Mouse (Mus musculus): Measurements from ENCODE around the gene Popdc2. TPM values are rescaled to one million over a fixed set of nuclear protein-coding genes. Genes with fewer than 3 reads are reported as not detected.

Popdc2 gene
- polyA plus RNA-seq, 1 experiment from 2014 or later: 16.8 TPM

GRCm38 (mm10) chr16:38341396-38342324, 20.3 kb upstream of the Popdc2 start, which contains the start of gene Maats1:
Gene Maats1, minus strand, starts transcription at chr16:38342143.
- 10% methylated on average over 30 of the region's 30 CpGs for WGBS
- peak; percentile 85 for ATAC-seq (replicated peaks; ENCODE audit: low FRiP score, low TSS enrichment, low read depth)
- no peaks in the 10 kb centered on the region for H3K36me3 ChIP-seq (ENCODE audit: control insufficient read depth, insufficient read depth, low read length)

GRCm38 (mm10) chr16:38344941-38345725, 16.9 kb upstream of the Popdc2 start:
- Histone ChIP-seq H3K9me3 (ENCODE audit: control insufficient read depth, low read length) (no peaks in the 10 kb centered on the region), H3K27me3 (replicated peaks; ENCODE audit: control insufficient read depth, insufficient read depth, low read length) (no peaks in the 10 kb centered on the region), H3K9ac (ENCODE audit: low read length) (no peak overlapping the region), H3K36me3 (ENCODE audit: control insufficient read depth, insufficient read depth, low read length) (peaks cover 11% of the 10 kb centered on the region), H3K4me3 (ENCODE audit: low read depth, low read length) (no peak overlapping the region), H3K4me1 (replicated peaks; ENCODE audit: control insufficient read depth, insufficient read depth, low read length) (peaks cover 14% of the 10 kb centered on the region), H3K4me2 (ENCODE audit: low read length) (no peak overlapping the region), H3K27ac (ENCODE audit: low read depth) (no peak overlapping the region)
- WGBS: 75% methylated on average over 3 of the region's 3 CpGs
- ATAC-seq (replicated peaks; ENCODE audit: low FRiP score, low TSS enrichment, low read depth) (no peak), DNase-seq (ENCODE audit: low spot score) (no peak)

More at GRCm38 (mm10) chr16:38341396-38342324, 20.3 kb upstream of the Popdc2 start, which contains the start of gene Maats1:
- peak within 1 kb of the TSS; percentile 58 for H3K4me2 ChIP-seq (ENCODE audit: low read length)
- peak within 1 kb of the TSS; percentile 28 for H3K4me3 ChIP-seq (ENCODE audit: low read depth, low read length)
- DNase-seq (ENCODE audit: low spot score): peak; percentile 89
- H3K4me1 ChIP-seq (replicated peaks; ENCODE audit: control insufficient read depth, insufficient read depth, low read length): peaks cover 9% of the 10 kb centered on the region
- H3K27ac ChIP-seq (ENCODE audit: low read depth): no peak within 1 kb of the TSS
- H3K9ac ChIP-seq (ENCODE audit: low read length): peak within 1 kb of the TSS; percentile 40
- H3K9me3 ChIP-seq (ENCODE audit: control insufficient read depth, low read length): no peaks in the 10 kb centered on the region
- H3K27me3 ChIP-seq (replicated peaks; ENCODE audit: control insufficient read depth, insufficient read depth, low read length): no peaks in the 10 kb centered on the region

DNA sequence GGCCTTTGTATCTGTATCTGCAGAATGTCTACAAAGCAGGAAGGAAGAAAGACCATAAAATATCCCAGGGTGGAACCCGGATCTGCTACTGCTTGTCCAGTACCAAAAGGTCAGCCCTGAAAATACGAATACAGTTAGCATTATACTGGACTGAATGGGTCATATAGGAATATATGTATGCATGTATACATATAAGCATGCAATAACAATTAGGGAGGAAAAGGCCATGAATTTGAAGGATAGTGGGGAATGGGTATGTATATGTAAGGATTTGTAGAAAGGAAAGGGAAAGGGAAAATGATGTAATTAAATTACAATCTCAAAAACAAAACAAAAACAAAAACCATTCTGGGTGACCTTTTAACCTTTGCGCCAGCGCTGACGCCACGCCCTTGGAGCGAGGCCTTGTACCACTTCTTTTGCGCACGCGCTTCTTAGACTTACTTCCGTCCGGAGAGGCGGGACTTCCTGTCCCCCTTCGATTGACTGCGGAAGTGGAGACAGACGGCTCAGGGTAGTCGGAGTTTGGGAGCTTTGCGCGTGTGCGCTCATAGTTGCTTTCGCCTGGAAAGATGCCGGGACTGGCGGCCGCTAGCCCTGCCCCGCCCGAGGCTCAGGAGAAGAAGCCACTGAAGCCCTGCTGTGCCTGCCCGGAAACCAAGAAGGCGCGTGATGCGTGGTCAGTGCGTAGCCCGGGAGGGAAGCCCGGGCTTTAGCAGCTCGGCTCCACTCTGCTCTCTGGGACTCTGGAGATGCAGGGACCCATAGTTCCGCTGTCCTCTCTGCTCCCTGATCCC, 15.3 kb upstream of the Popdc2 start, which contains the start of the genes Cox17 and Gm21987:
Cox17 (plus strand) TSS at position 463 of the 797 bp plus-strand sequence.
Gm21987 (plus strand) TSS at position 512 of the 797 bp plus-strand sequence.
- no peaks in the 10 kb centered on the region for H3K9me3 ChIP-seq (ENCODE audit: control insufficient read depth, low read length)
- 2% methylated on average over 35 of the region's 35 CpGs for WGBS
- H3K9ac ChIP-seq (ENCODE audit: low read length): peak within 1 kb of the TSS; percentile 78
- H3K27ac ChIP-seq (ENCODE audit: low read depth): peak within 1 kb of the TSS; percentile 87
- peak within 1 kb of the TSS; percentile 74 for H3K4me2 ChIP-seq (ENCODE audit: low read length)
- no peaks in the 10 kb centered on the region for H3K27me3 ChIP-seq (replicated peaks; ENCODE audit: control insufficient read depth, insufficient read depth, low read length)
- peaks cover 27% of the 10 kb centered on the region for H3K36me3 ChIP-seq (ENCODE audit: control insufficient read depth, insufficient read depth, low read length)
- H3K4me1 ChIP-seq (replicated peaks; ENCODE audit: control insufficient read depth, insufficient read depth, low read length): peaks cover 14% of the 10 kb centered on the region
- DNase-seq (ENCODE audit: low spot score) (peak; percentile 87), ATAC-seq (replicated peaks; ENCODE audit: low FRiP score, low TSS enrichment, low read depth) (peak; percentile 92)
- H3K4me3 ChIP-seq (ENCODE audit: low read depth, low read length): peak within 1 kb of the TSS; percentile 85

GRCm38 (mm10) chr16:38347588-38347987, 14.4 kb upstream of the Popdc2 start:
- DNase-seq (ENCODE audit: low spot score): no peak
- Histone ChIP-seq H3K4me3 (ENCODE audit: low read depth, low read length) (peak overlapping the region; percentile 85), H3K4me1 (replicated peaks; ENCODE audit: control insufficient read depth, insufficient read depth, low read length) (peaks cover 14% of the 10 kb centered on the region), H3K36me3 (ENCODE audit: control insufficient read depth, insufficient read depth, low read length) (peaks cover 36% of the 10 kb centered on the region), H3K9ac (ENCODE audit: low read length) (peak overlapping the region; percentile 78), H3K27ac (ENCODE audit: low read depth) (no peak overlapping the region), H3K27me3 (replicated peaks; ENCODE audit: control insufficient read depth, insufficient read depth, low read length) (no peaks in the 10 kb centered on the region), H3K4me2 (ENCODE audit: low read length) (peak overlapping the region; percentile 74), H3K9me3 (ENCODE audit: control insufficient read depth, low read length) (no peaks in the 10 kb centered on the region)
- no peak for ATAC-seq (replicated peaks; ENCODE audit: low FRiP score, low TSS enrichment, low read depth)
- WGBS: 63% methylated on average over 6 of the region's 6 CpGs

GRCm38 (mm10) chr16:38348217-38348761, 13.7 kb upstream of the Popdc2 start:
- Histone ChIP-seq H3K9ac (ENCODE audit: low read length) (no peak overlapping the region), H3K36me3 (ENCODE audit: control insufficient read depth, insufficient read depth, low read length) (peaks cover 39% of the 10 kb centered on the region), H3K4me2 (ENCODE audit: low read length) (peak overlapping the region; percentile 74; the same call in 1 of the 2 replicates), H3K9me3 (ENCODE audit: control insufficient read depth, low read length) (no peaks in the 10 kb centered on the region), H3K4me1 (replicated peaks; ENCODE audit: control insufficient read depth, insufficient read depth, low read length) (peaks cover 14% of the 10 kb centered on the region), H3K27me3 (replicated peaks; ENCODE audit: control insufficient read depth, insufficient read depth, low read length) (no peaks in the 10 kb centered on the region), H3K27ac (ENCODE audit: low read depth) (no peak overlapping the region), H3K4me3 (ENCODE audit: low read depth, low read length) (no peak overlapping the region)
- ATAC-seq (replicated peaks; ENCODE audit: low FRiP score, low TSS enrichment, low read depth): no peak
- 85% methylated on average over 9 of the region's 9 CpGs for WGBS
- DNase-seq (ENCODE audit: low spot score): no peak

- ATAC-seq (replicated peaks; ENCODE audit: low FRiP score, low TSS enrichment, low read depth): no peak
- Histone ChIP-seq H3K4me1 (replicated peaks; ENCODE audit: control insufficient read depth, insufficient read depth, low read length) (peaks cover 11% of the 10 kb centered on the region), H3K4me3 (ENCODE audit: low read depth, low read length) (no peak overlapping the region), H3K27ac (ENCODE audit: low read depth) (no peak overlapping the region), H3K36me3 (ENCODE audit: control insufficient read depth, insufficient read depth, low read length) (peaks cover 44% of the 10 kb centered on the region), H3K27me3 (replicated peaks; ENCODE audit: control insufficient read depth, insufficient read depth, low read length) (no peaks in the 10 kb centered on the region), H3K9me3 (ENCODE audit: control insufficient read depth, low read length) (no peaks in the 10 kb centered on the region), H3K9ac (ENCODE audit: low read length) (no peak overlapping the region), H3K4me2 (ENCODE audit: low read length) (no peak overlapping the region)
- DNase-seq (ENCODE audit: low spot score): no peak
- 94% methylated on average over 2 of the region's 2 CpGs for WGBS
Measured at GRCm38 (mm10) chr16:38349881-38350280, 12.1 kb upstream of the Popdc2 start.

GRCm38 (mm10) chr16:38350361-38350855, 11.6 kb upstream of the Popdc2 start:
- H3K4me3 ChIP-seq (ENCODE audit: low read depth, low read length): no peak overlapping the region
- ATAC-seq (replicated peaks; ENCODE audit: low FRiP score, low TSS enrichment, low read depth) (0 out of 2 replicates have a peak, but pooled peaks have one; percentile 21), DNase-seq (ENCODE audit: low spot score) (no peak)
- H3K4me1 ChIP-seq (replicated peaks; ENCODE audit: control insufficient read depth, insufficient read depth, low read length): peaks cover 6% of the 10 kb centered on the region
- H3K9me3 ChIP-seq (ENCODE audit: control insufficient read depth, low read length): no peaks in the 10 kb centered on the region
- H3K4me2 ChIP-seq (ENCODE audit: low read length): no peak overlapping the region
- no peak overlapping the region for H3K27ac ChIP-seq (ENCODE audit: low read depth)
- no peak overlapping the region for H3K9ac ChIP-seq (ENCODE audit: low read length)
- no peaks in the 10 kb centered on the region for H3K27me3 ChIP-seq (replicated peaks; ENCODE audit: control insufficient read depth, insufficient read depth, low read length)
- H3K36me3 ChIP-seq (ENCODE audit: control insufficient read depth, insufficient read depth, low read length): peaks cover 44% of the 10 kb centered on the region
- WGBS: 51% methylated on average over 7 of the region's 7 CpGs

Measured in intestine, embryonic 14.5 days (tissue).